Mouse (Mus musculus): Measurements from ENCODE around the gene Mybph. TPM values are rescaled to one million over a fixed set of nuclear protein-coding genes. Genes with fewer than 3 reads are reported as not detected.

Gene Mybph
- total and polyA plus RNA-seq, 3 experiments, result not detected

DNA sequence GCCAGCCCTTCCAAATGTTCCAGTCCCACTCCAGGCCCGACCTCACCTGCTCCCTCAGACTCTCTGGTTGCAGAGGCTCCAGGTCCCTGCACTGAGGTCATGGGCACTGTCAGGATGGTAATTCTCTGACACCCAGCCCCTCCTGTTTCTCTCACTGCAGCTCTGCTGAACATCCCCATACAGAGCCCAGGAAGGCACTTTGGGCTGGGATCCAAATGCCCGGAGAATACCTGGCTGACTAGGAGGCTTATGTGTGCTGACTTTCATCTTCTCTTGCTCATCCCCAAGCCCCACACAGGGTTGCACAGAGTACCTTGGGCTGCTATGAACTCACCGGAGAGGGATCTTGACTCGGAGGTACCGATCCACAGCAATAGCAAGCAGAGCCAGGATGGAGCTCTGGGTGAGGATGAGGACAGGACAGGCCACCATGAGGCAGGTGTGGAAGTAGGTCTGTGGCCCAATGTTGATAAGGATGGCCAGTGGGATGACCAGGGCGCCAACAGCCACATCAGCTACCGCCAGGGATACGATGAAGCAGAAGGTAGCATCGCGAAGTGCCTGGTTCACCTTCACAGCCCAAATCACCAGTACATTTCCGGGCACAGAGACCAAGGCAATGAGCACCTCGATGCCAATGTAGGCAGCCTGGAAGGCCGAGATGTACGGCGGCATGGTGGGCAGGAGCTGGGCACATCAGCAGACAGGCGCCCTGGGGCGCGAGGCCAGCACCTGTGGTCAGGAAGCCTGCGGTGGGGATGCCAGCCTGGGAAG is 40.6 kb downstream of the Mybph start:
- Histone ChIP-seq H3K27me3 (ENCODE audit: control insufficient read depth in 1 of 2, insufficient read depth in 2 of 2, low read length in 2 of 2) (peaks cover 0 to 3% of the 10 kb centered on the region in 2 experiments; a peak in 3 of 4 replicates), H3K9me3 (replicated peaks; ENCODE audit: insufficient read depth, low read length) (no peaks in the 10 kb centered on the region), H3K4me1 (ENCODE audit: control insufficient read depth in 1 of 2, insufficient read depth in 2 of 2, low read length in 2 of 2) (peaks cover 3 to 20% of the 10 kb centered on the region in 2 experiments; a peak in 3 of 4 replicates), H3K36me3 (ENCODE audit: control insufficient read depth in 1 of 2, insufficient read depth in 2 of 2, low read length in 2 of 2) (peaks cover 0 to 3% of the 10 kb centered on the region in 2 experiments; a peak in 1 of 4 replicates), H3K79me2 (ENCODE audit: control insufficient read depth, insufficient read depth, low read length, poor library complexity) (no peaks in the 10 kb centered on the region), H3K27ac (ENCODE audit: control insufficient read depth, low read depth, low read length) (no peak overlapping the region), H3K4me3 (ENCODE audit: control insufficient read depth in 1 of 2, insufficient read depth in 1 of 2, low read depth in 2 of 2, low read length in 2 of 2) (no peak overlapping the region), H3K9ac (ENCODE audit: control insufficient read depth, low read depth, low read length, poor library complexity, severe bottlenecking) (no peak overlapping the region)
- TF ChIP-seq POLR2A (IDR thresholded peaks at IDR 0.05; ENCODE audit: control insufficient read depth in 1 of 2, insufficient read depth in 1 of 2, low read depth in 1 of 2, low read length in 2 of 2, poor library complexity in 1 of 2), result no peak
- TF ChIP-seq ZC3H11A (IDR thresholded peaks at IDR 0.05; ENCODE audit: low read depth, low read length), result no peak
- TF ChIP-seq ELF1 (IDR thresholded peaks at IDR 0.05; ENCODE audit: low read depth, low read length), result no peak
- TF ChIP-seq RCOR1 (IDR thresholded peaks at IDR 0.05; ENCODE audit: low read depth, low read length), result no peak
- TF ChIP-seq EP300 (IDR thresholded peaks at IDR 0.05; ENCODE audit: low read depth in 1 of 2, low read length in 2 of 2), result no peak
- TF ChIP-seq MYC (IDR thresholded peaks at IDR 0.05; ENCODE audit: low read depth, low read length), result no peak
- no peak for DNase-seq (ENCODE audit: low read depth, low spot score)

DNA sequence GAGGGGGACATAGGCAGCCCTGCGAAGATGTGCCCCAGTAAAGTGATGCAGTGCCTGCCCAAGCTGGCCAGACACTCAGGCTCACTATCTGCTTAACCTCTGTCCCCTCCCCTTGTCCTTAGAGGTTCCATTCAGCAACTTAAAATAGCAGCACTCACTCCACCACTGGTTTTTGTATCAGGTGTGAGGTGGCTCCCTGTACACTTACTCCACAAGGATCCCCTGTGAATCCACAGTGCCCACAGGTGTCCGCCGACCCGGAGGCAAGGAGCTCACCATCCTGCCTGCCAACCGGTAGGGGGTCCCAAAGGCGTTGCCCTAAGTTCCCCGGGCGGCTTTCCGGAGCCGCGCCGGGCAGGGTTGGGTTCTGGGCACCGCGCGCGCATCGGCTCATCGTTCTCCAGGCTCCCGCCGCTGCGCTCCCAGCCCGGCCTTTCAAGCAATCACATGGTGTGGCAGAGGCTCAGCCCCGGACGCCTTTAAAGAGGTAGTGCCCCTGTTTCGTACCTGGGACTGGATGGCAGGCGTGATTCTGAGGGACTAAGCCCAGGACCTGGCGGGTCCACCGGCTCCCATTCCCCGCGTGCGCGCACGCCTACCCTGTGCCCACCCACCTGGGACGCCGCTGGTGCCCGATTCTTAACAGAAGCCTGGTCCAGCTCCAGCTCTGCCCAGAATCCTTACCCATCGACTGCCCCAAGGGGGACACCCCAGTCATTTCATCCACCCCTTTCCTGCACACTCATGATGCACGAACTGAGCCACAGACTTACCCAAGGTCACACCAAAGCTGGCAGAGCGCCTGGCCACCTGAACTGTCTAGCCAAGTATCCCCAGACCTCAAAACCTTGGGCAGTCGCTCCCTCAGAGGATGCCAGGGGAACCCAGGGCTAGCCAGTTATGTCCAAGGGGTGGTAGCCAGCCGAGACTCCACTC is 41.5 kb downstream of the Mybph start:
- Histone ChIP-seq H3K9ac (ENCODE audit: control insufficient read depth, low read depth, low read length, poor library complexity, severe bottlenecking) (no peak overlapping the region), H3K4me3 (ENCODE audit: control insufficient read depth in 1 of 2, insufficient read depth in 1 of 2, low read depth in 2 of 2, low read length in 2 of 2) (no peak overlapping the region)

GRCm38 (mm10) chr1:134235391-134235921 is 42.2 kb downstream of the Mybph start, which contains the start of gene Adora1:
Adora1 (minus strand) TSS chr1:134235431.
- Histone ChIP-seq H3K4me3 (ENCODE audit: control insufficient read depth in 1 of 2, insufficient read depth in 1 of 2, low read depth in 2 of 2, low read length in 2 of 2) (no peak within 1 kb of the TSS), H3K9ac (ENCODE audit: control insufficient read depth, low read depth, low read length, poor library complexity, severe bottlenecking) (no peak within 1 kb of the TSS), H3K27ac (ENCODE audit: control insufficient read depth, low read depth, low read length) (no peak within 1 kb of the TSS), H3K36me3 (ENCODE audit: control insufficient read depth in 1 of 2, insufficient read depth in 2 of 2, low read length in 2 of 2) (peaks cover 0 to 3% of the 10 kb centered on the region in 2 experiments; a peak in 1 of 4 replicates), H3K27me3 (ENCODE audit: control insufficient read depth in 1 of 2, insufficient read depth in 2 of 2, low read length in 2 of 2) (peaks cover 0 to 1% of the 10 kb centered on the region in 2 experiments; a peak in 2 of 4 replicates), H3K79me2 (ENCODE audit: control insufficient read depth, insufficient read depth, low read length, poor library complexity) (no peaks in the 10 kb centered on the region), H3K4me1 (ENCODE audit: control insufficient read depth in 1 of 2, insufficient read depth in 2 of 2, low read length in 2 of 2) (peaks cover 3 to 20% of the 10 kb centered on the region in 2 experiments; a peak in 3 of 4 replicates), H3K9me3 (replicated peaks; ENCODE audit: insufficient read depth, low read length) (no peaks in the 10 kb centered on the region)
- no peak for DNase-seq (ENCODE audit: low read depth, low spot score)
- TF ChIP-seq RAD21 (IDR thresholded peaks at IDR 0.05; ENCODE audit: low read depth, low read length), result no peak
- no peak for TF ChIP-seq NELFE (IDR thresholded peaks at IDR 0.05; ENCODE audit: low read depth, low read length)
- no peak for TF ChIP-seq UBTF (IDR thresholded peaks at IDR 0.05; ENCODE audit: borderline replicate concordance, insufficient read depth, low read depth, low read length)
- TF ChIP-seq HCFC1 (IDR thresholded peaks at IDR 0.05; ENCODE audit: low read depth, low read length), result no peak
- no peak for TF ChIP-seq MEF2A (IDR thresholded peaks at IDR 0.05; ENCODE audit: extremely low read depth, insufficient replicate concordance, low read depth, low read length, poor library complexity, severe bottlenecking)
- no peak for TF ChIP-seq TBP (IDR thresholded peaks at IDR 0.05; ENCODE audit: low read depth, low read length)
- TF ChIP-seq SIN3A (IDR thresholded peaks at IDR 0.05; ENCODE audit: low read length), result no peak
- TF ChIP-seq USF2 (IDR thresholded peaks at IDR 0.05; ENCODE audit: borderline replicate concordance in 1 of 2, insufficient read depth in 1 of 2, low read depth in 1 of 2, low read length in 2 of 2), result no peak
- no peak for TF ChIP-seq MYB (IDR thresholded peaks at IDR 0.05; ENCODE audit: low read depth, low read length)
- no peak for TF ChIP-seq RCOR1 (IDR thresholded peaks at IDR 0.05; ENCODE audit: low read depth, low read length)
- no peak for TF ChIP-seq ZKSCAN1 (IDR thresholded peaks at IDR 0.05; ENCODE audit: low read depth, low read length)
- TF ChIP-seq ZNF384 (IDR thresholded peaks at IDR 0.05; ENCODE audit: low read depth, low read length), result no peak
- TF ChIP-seq NRF1 (IDR thresholded peaks at IDR 0.05; ENCODE audit: insufficient read depth, low read depth, low read length, poor library complexity, severe bottlenecking), result no peak

More for the DNA sequence above, 41.5 kb downstream of the Mybph start:
- peaks cover 0 to 1% of the 10 kb centered on the region in 2 experiments; a peak in 2 of 4 replicates for H3K27me3 ChIP-seq (ENCODE audit: control insufficient read depth in 1 of 2, insufficient read depth in 2 of 2, low read length in 2 of 2)
- TF ChIP-seq MXI1 (IDR thresholded peaks at IDR 0.05; ENCODE audit: low read depth, low read length) (no peak), ZMIZ1 (IDR thresholded peaks at IDR 0.05; ENCODE audit: low read depth, low read length) (no peak), BHLHE40 (IDR thresholded peaks at IDR 0.05; ENCODE audit: borderline replicate concordance, low read depth, low read length) (no peak), ELF1 (IDR thresholded peaks at IDR 0.05; ENCODE audit: low read depth, low read length) (no peak), SMC3 (IDR thresholded peaks at IDR 0.05; ENCODE audit: low read depth, low read length) (no peak), EP300 (IDR thresholded peaks at IDR 0.05; ENCODE audit: low read depth in 1 of 2, low read length in 2 of 2) (no peak)
- no peaks in the 10 kb centered on the region for H3K9me3 ChIP-seq (replicated peaks; ENCODE audit: insufficient read depth, low read length)
- no peaks in the 10 kb centered on the region for H3K79me2 ChIP-seq (ENCODE audit: control insufficient read depth, insufficient read depth, low read length, poor library complexity)
- H3K4me1 ChIP-seq (ENCODE audit: control insufficient read depth in 1 of 2, insufficient read depth in 2 of 2, low read length in 2 of 2), result peaks cover 3 to 20% of the 10 kb centered on the region in 2 experiments; a peak in 3 of 4 replicates
- H3K36me3 ChIP-seq (ENCODE audit: control insufficient read depth in 1 of 2, insufficient read depth in 2 of 2, low read length in 2 of 2), result peaks cover 0 to 3% of the 10 kb centered on the region in 2 experiments; a peak in 1 of 4 replicates
- DNase-seq (ENCODE audit: low read depth, low spot score), result no peak
- no peak overlapping the region for H3K27ac ChIP-seq (ENCODE audit: control insufficient read depth, low read depth, low read length)
